Mouse (Mus musculus) hindbrain, postnatal 0 days (tissue): Measurements from ENCODE around the gene Rassf1. TPM values are rescaled to one million over a fixed set of nuclear protein-coding genes. Genes with fewer than 3 reads are reported as not detected.

Experiments
- ATAC-seq: fragments of 200-750 bp; cut with Nextera tagmentation; 2 replicates; pipeline ENCODE4 v1.8.0; 2017; ENCODE audit warnings: mild to moderate bottlenecking, moderate TSS enrichment, moderate library complexity
- DNase-seq: peaks from one replicate; pipeline ENCODE4 v3.0.0-alpha.2; 2015; ENCODE audit warnings: low spot score
- H3K27ac ChIP-seq: fragments of 300-500 bp; sonication (generic); 2 replicates; pipeline ENCODE4 v1.5.1; 2014; ENCODE audit warnings: mild to moderate bottlenecking
- H3K27me3 ChIP-seq: fragments of 300-500 bp; sonication (generic); 2 replicates; pipeline ENCODE4 v1.6.1; 2014; ENCODE audit warnings: low read length, mixed read lengths; ENCODE audit not compliant: insufficient read depth
- H3K36me3 ChIP-seq: fragments of 300-500 bp; sonication (generic); 2 replicates; pipeline ENCODE4 v1.6.1; 2014; ENCODE audit warnings: low read length, mixed read lengths; ENCODE audit not compliant: insufficient read depth
- H3K4me1 ChIP-seq: fragments of 300-500 bp; sonication (generic); 2 replicates; pipeline ENCODE4 v1.6.1; 2014; ENCODE audit warnings: antibody characterized with exemption, low read length, mixed read lengths; ENCODE audit not compliant: insufficient read depth
- H3K4me2 ChIP-seq: fragments of 300-500 bp; sonication (generic); 2 replicates; pipeline ENCODE4 v1.6.1; 2014; ENCODE audit warnings: low read depth, mild to moderate bottlenecking, low read length, moderate library complexity, mixed read lengths
- H3K4me3 ChIP-seq: fragments of 300-500 bp; sonication (generic); 2 replicates; pipeline ENCODE4 v1.5.1; 2014; ENCODE audit warnings: low read length
- H3K9ac ChIP-seq: fragments of 300-500 bp; sonication (generic); replicated peaks from 2 replicates; pipeline ENCODE4 v1.6.1; 2014; ENCODE audit warnings: mild to moderate bottlenecking, low read length, moderate library complexity, mixed read lengths
- H3K9me3 ChIP-seq: fragments of 300-500 bp; sonication (generic); 2 replicates; pipeline ENCODE4 v1.6.1; 2016; ENCODE audit warnings: low read length, mixed read lengths
- CTCF ChIP-seq: IDR thresholded peaks from 2 replicates; pipeline ENCODE4 v1.5.1; 2016; ENCODE audit warnings: antibody characterized with exemption, control low read depth, low read depth
- WGBS: fragments of 180-500 bp; shearing (Covaris S2); extraction: QIAGEN DNeasy Blood & Tissue Kit; methylation state at CpG from one replicate; pipeline ENCODE4 v1.1.7; 2014; 5-methylcytosine and 5-hydroxymethylcytosine counted together
- polyA plus RNA-seq: library from polyadenylated mRNA; unstranded; fragments of >200 nt; fragmentation: Nextera tagmentation; extraction: Ambion mirVana; gene quantifications from 2 replicates; pipeline ENCODE4 v1.2.1, GENCODE M21; 2015
- total RNA-seq: library from RNA; depleted of rRNA; stranded (reverse); fragments of >200 nt; gene quantifications from 2 replicates; pipeline ENCODE4 v1.2.3, GENCODE M21; 2014

Gene Rassf1
- total and polyA plus RNA-seq, 2 experiments from 2014 or later, result 17.6 to 30.3 TPM

DNA sequence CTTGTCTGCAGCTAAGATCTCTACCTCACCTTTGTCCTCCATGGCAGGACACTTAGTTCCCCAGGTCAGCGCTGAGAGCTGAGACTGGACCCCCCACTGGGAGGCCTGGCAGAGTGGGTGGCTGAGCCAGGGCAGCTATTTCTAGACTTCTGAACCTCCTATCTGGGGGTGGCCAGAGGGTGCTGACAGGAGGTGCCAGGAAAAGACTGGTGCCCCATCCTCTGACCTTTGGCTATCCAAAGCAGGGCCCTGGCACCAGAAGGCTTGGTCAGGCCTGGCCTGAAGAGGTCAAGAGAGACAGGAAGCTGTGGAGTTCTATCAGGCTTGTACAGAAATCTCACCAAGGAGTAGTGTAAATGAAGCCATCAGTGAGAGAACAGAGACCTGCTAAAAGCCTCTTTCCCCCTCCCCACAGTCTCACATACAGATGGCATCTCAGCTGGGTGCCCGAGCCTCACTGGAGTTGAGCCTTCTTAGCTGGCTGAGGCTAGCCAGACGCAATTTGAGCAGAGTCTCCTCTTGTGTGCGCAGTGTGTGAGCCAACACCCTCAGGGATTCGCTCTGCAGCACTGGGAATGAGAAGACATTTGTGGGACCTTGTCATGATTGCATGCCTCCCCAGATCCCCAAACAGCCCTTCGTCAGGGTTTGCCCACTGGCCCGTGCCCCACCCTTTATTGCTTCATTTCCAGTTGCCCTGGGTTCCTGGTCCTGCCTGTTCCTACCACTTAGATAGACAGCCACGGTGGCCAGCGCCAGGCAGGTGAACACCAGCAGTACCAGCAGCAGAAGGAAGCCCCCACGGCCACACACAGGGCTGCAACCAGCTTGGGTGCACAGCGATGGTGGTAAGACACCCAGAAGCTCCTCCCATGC lies 42.0 kb downstream of the Rassf1 start:
- H3K9ac ChIP-seq, result no peak overlapping the region
- peaks cover 26% of the 10 kb centered on the region for H3K36me3 ChIP-seq
- no peak overlapping the region for H3K4me2 ChIP-seq
- 63% methylated on average over 11 of the region's 11 CpGs for WGBS
- no peak overlapping the region for H3K27ac ChIP-seq
- no peak overlapping the region for H3K4me3 ChIP-seq
- ATAC-seq (peak; percentile 50), DNase-seq (peak; percentile 68)
- H3K9me3 ChIP-seq, result no peaks in the 10 kb centered on the region
- peaks cover 2% of the 10 kb centered on the region; the same call in 1 of the 2 replicates for H3K4me1 ChIP-seq
- no peaks in the 10 kb centered on the region for H3K27me3 ChIP-seq
- no peak for TF ChIP-seq CTCF

GRCm38 (mm10) chr9:107594281-107595062 lies 43.1 kb downstream of the Rassf1 start:
- ATAC-seq (no peak), DNase-seq (no peak)
- Histone ChIP-seq H3K4me2 (no peak overlapping the region), H3K9me3 (no peaks in the 10 kb centered on the region), H3K4me3 (no peak overlapping the region), H3K27ac (no peak overlapping the region), H3K4me1 (no peaks in the 10 kb centered on the region), H3K27me3 (no peaks in the 10 kb centered on the region), H3K9ac (no peak overlapping the region), H3K36me3 (peaks cover 26% of the 10 kb centered on the region)
- TF ChIP-seq CTCF, result no peak
- 69% methylated on average over 8 of the region's 8 CpGs for WGBS

GRCm38 (mm10) chr9:107596619-107597569 lies 45.5 kb downstream of the Rassf1 start:
- no peaks in the 10 kb centered on the region; the same call in 1 of the 2 replicates for H3K4me1 ChIP-seq
- H3K4me2 ChIP-seq, result no peak overlapping the region
- 86% methylated on average over 11 of the region's 11 CpGs for WGBS
- no peak for TF ChIP-seq CTCF
- H3K36me3 ChIP-seq, result peaks cover 9% of the 10 kb centered on the region; the same call in 1 of the 2 replicates
- no peak overlapping the region for H3K9ac ChIP-seq
- H3K27me3 ChIP-seq, result no peaks in the 10 kb centered on the region
- ATAC-seq (no peak), DNase-seq (no peak)
- no peak overlapping the region for H3K27ac ChIP-seq
- no peaks in the 10 kb centered on the region for H3K9me3 ChIP-seq
- no peak overlapping the region for H3K4me3 ChIP-seq

DNA sequence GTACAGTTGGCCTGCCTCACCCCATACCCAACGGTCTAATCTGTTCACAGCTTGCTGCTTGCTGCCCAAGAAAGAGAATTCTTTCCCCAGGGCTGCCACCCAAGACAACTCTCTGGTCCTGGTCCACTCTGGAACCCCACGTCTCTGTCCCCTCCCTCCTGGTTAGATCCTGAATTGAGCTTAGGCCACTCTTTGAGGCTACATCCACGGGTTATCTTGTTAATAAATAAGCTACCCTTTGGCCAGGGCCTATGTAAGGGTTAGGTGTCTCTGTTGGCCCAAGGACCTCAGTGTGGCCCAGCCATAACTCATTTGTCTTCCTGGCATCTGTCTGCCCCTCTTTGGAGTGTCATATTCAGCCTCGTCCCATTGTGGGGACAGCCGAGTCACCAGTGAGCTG lies 47.0 kb downstream of the Rassf1 start:
- H3K36me3 ChIP-seq, result 0 out of 2 replicates have a peak, but pooled peaks cover 5% of the 10 kb centered on the region
- ATAC-seq, result no peak
- H3K4me1 ChIP-seq, result no peaks in the 10 kb centered on the region; the same call in 1 of the 2 replicates
- no peaks in the 10 kb centered on the region for H3K9me3 ChIP-seq
- no peak overlapping the region for H3K4me2 ChIP-seq
- no peak overlapping the region for H3K27ac ChIP-seq
- DNase-seq, result no peak
- H3K4me3 ChIP-seq, result no peak overlapping the region
- TF ChIP-seq CTCF, result no peak
- 73% methylated on average over 5 of the region's 5 CpGs for WGBS
- no peaks in the 10 kb centered on the region for H3K27me3 ChIP-seq
- no peak overlapping the region for H3K9ac ChIP-seq

DNA sequence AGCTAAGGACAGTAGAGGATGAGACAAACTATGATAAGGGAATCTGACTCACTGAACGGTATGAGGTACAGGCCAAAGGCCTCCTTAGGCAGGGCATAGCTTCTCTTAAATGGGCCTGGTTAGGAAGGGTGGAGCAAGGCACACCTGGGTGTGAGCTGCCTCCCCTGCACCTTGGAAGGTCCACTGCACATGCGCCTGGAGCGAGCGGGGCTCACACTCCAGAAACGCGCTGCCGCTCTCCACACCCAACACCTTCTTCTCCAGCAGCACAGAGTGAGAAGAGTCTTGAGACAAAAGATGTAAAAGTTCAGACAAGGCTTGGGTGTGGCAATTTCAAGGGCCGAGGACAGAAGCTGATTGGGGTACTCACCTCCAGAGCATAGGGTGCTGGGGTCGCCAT lies 48.1 kb downstream of the Rassf1 start:
- WGBS, result 93% methylated on average over 9 of the region's 9 CpGs
- DNase-seq (no peak), ATAC-seq (no peak)
- no peak for TF ChIP-seq CTCF
- Histone ChIP-seq H3K36me3 (no peaks in the 10 kb centered on the region), H3K9me3 (no peaks in the 10 kb centered on the region), H3K4me2 (no peak overlapping the region), H3K4me1 (no peaks in the 10 kb centered on the region; the same call in 1 of the 2 replicates), H3K4me3 (no peak overlapping the region), H3K27ac (no peak overlapping the region), H3K27me3 (no peaks in the 10 kb centered on the region), H3K9ac (no peak overlapping the region)

DNA sequence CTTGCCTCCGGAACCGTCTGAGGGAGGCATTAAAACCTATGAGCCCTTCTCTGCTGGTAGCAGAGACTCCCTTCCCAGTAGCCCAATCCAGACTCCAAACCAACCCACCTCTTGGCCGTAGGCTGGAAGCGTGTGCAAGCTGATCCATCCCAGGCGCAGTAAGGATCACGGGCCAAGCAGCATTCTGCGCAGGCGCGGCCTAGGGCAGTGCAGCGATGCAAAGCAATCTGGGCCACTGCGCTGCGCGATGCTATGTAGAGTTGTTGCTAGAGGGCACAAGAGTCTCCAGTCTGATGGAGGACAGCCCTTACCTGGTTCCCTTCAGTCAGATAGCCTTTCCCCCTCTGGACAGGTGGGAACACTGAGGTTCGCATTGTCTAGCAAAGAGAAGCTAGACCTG lies 48.5 kb downstream of the Rassf1 start:
- Histone ChIP-seq H3K9me3 (no peaks in the 10 kb centered on the region), H3K27me3 (no peaks in the 10 kb centered on the region), H3K9ac (no peak overlapping the region), H3K36me3 (no peaks in the 10 kb centered on the region), H3K27ac (no peak overlapping the region), H3K4me2 (no peak overlapping the region), H3K4me3 (no peak overlapping the region), H3K4me1 (peaks cover 3% of the 10 kb centered on the region; the same call in 1 of the 2 replicates)
- ATAC-seq (no peak), DNase-seq (peak; percentile 31)
- 78% methylated on average over 14 of the region's 14 CpGs for WGBS
- TF ChIP-seq CTCF, result no peak
